In the genomic region with DNA sequence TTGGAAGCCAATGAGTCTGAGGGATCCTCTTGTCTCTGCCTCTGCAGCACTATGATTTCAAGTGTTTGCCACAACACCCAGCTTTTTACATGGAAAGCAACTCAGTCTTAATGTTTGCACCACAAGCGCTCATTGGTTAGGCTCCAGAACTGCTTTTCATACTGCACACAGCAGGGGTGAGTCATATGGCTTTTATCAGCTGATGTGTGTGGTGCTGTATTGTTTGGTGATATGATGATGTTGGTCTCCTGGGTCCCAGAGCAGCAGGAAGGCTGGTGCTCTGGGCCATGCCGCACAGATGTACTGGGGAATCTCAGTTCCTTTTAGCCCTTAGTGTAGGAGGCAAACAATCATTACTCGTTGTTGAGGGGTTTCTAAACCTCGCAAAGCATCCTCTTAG, we compare ENCODE assay signal across 34 mouse cellular contexts.
DNase-seq lines count a peak whose midpoint lies in the region; ATAC-seq lines count a peak whose summit lies in the region.
"Had no signal": no experiment of that assay in that cellular context is flagged by ENCODE, and none has a peak within 500 bp of the region (broad histone marks: within the 10 kb centered on the region; RNA-seq: fewer than 3 reads in every experiment).

No protein-coding gene starts in this region.

- H3K27me3 ChIP-seq in forebrain, embryonic 12.5 days = no peaks in the 10 kb centered on the region
- H3K27me3 ChIP-seq in forebrain, embryonic 16.5 days (replicated peaks; ENCODE audit: control insufficient read depth, insufficient read depth, low read length) = no peaks in the 10 kb centered on the region
- no peaks in the 10 kb centered on the region for H3K27me3 ChIP-seq in midbrain, embryonic 12.5 days
- H3K27me3 ChIP-seq in midbrain, embryonic 11.5 days (ENCODE audit: control insufficient read depth, insufficient read depth, low read length) = no peaks in the 10 kb centered on the region
- H3K27me3 ChIP-seq in midbrain, embryonic 15.5 days (replicated peaks) = no peaks in the 10 kb centered on the region
- H3K27me3 ChIP-seq: embryonic facial prominence, embryonic 13.5 days; limb, embryonic 15.5 days; liver, embryonic 13.5 days; Patski had no signal

- 91% methylated on average over 4 of the region's 4 CpGs for WGBS in forebrain, embryonic 12.5 days
- WGBS in forebrain, embryonic 16.5 days = 84% methylated on average over 4 of the region's 4 CpGs
- 79% methylated on average over 4 of the region's 4 CpGs for WGBS in midbrain, embryonic 12.5 days
- WGBS in midbrain, embryonic 11.5 days = 82% methylated on average over 4 of the region's 4 CpGs
- 64% methylated on average over 4 of the region's 4 CpGs for WGBS in midbrain, embryonic 15.5 days

- peaks cover 31% of the 10 kb centered on the region for H3K4me1 ChIP-seq in forebrain, embryonic 12.5 days
- H3K4me1 ChIP-seq in forebrain, embryonic 16.5 days (replicated peaks; ENCODE audit: control insufficient read depth, insufficient read depth, low read length) = peaks cover 4% of the 10 kb centered on the region; the same call in 1 of the 2 replicates
- peaks cover 35% of the 10 kb centered on the region for H3K4me1 ChIP-seq in midbrain, embryonic 12.5 days
- H3K4me1 ChIP-seq in midbrain, embryonic 11.5 days (ENCODE audit: control insufficient read depth, insufficient read depth, low read length) = 0 out of 2 replicates have a peak, but pooled peaks cover 9% of the 10 kb centered on the region
- H3K4me1 ChIP-seq in midbrain, embryonic 15.5 days = peaks cover 14% of the 10 kb centered on the region
- H3K4me1 ChIP-seq: liver, embryonic 13.5 days had no signal

- H3K36me3 ChIP-seq in forebrain, embryonic 12.5 days (replicated peaks) = no peaks in the 10 kb centered on the region
- no peaks in the 10 kb centered on the region for H3K36me3 ChIP-seq in forebrain, embryonic 16.5 days (ENCODE audit: control insufficient read depth, insufficient read depth)
- H3K36me3 ChIP-seq in midbrain, embryonic 12.5 days = no peaks in the 10 kb centered on the region
- H3K36me3 ChIP-seq in midbrain, embryonic 11.5 days (ENCODE audit: control insufficient read depth, insufficient read depth, low read length) = no peaks in the 10 kb centered on the region
- no peaks in the 10 kb centered on the region for H3K36me3 ChIP-seq in midbrain, embryonic 15.5 days (replicated peaks)
- H3K36me3 ChIP-seq: embryonic facial prominence, embryonic 13.5 days; forebrain, embryonic 10.5 days; limb, embryonic 15.5 days; liver, embryonic 13.5 days had no signal

- ATAC-seq in forebrain, embryonic 12.5 days (ENCODE audit: low FRiP score) = no peak
- no peak for ATAC-seq in forebrain, embryonic 16.5 days
- no peak for ATAC-seq in midbrain, embryonic 12.5 days (ENCODE audit: low FRiP score, low read depth)
- no peak for ATAC-seq in midbrain, embryonic 11.5 days (ENCODE audit: low FRiP score)
- no peak for ATAC-seq in midbrain, embryonic 15.5 days (replicated peaks)
- ATAC-seq: intestine, embryonic 16.5 days; Patski had no signal

- DNase-seq in midbrain, embryonic 11.5 days (ENCODE audit: low spot score, missing footprints) = no peak
- DNase-seq in A20 (ENCODE audit: low read depth, low spot score) = peak; percentile 44
- DNase-seq in gastrocnemius, postnatal 36 days = no peak
- DNase-seq in retina, embryonic 14.5 days (ENCODE audit: low spot score) = no peak
- DNase-seq: adrenal gland, postnatal 10 days; cerebellum, adult 18-20 months; cerebellum, postnatal 10 days; gastrocnemius, postnatal 25 days; heart, adult 18-20 months; heart, postnatal 36 days; kidney, adult 8-10 months; kidney, postnatal 4 days; layer of hippocampus, postnatal 36 days; left cerebral cortex, postnatal 4 days; liver, embryonic 13.5 days; lung, adult 2 months; lung, postnatal 10 days; right cerebral cortex, adult 18-20 months; spleen, adult 18-20 months; thymus, adult 18-20 months; thymus, postnatal 25 days had no signal

- H3K9ac ChIP-seq in forebrain, embryonic 12.5 days = no peak overlapping the region
- no peak overlapping the region for H3K9ac ChIP-seq in forebrain, embryonic 16.5 days (replicated peaks; ENCODE audit: low read depth, low read length)
- no peak overlapping the region for H3K9ac ChIP-seq in midbrain, embryonic 12.5 days (replicated peaks)
- H3K9ac ChIP-seq in midbrain, embryonic 11.5 days (ENCODE audit: low read length) = no peak overlapping the region
- no peak overlapping the region for H3K9ac ChIP-seq in midbrain, embryonic 15.5 days
- H3K9ac ChIP-seq: embryonic facial prominence, embryonic 13.5 days; limb, embryonic 15.5 days; liver, embryonic 13.5 days had no signal

- no peak overlapping the region for H3K4me2 ChIP-seq in forebrain, embryonic 12.5 days
- no peak overlapping the region for H3K4me2 ChIP-seq in forebrain, embryonic 16.5 days (ENCODE audit: low read length)
- H3K4me2 ChIP-seq in midbrain, embryonic 12.5 days (replicated peaks) = no peak overlapping the region
- no peak overlapping the region for H3K4me2 ChIP-seq in midbrain, embryonic 11.5 days
- no peak overlapping the region for H3K4me2 ChIP-seq in midbrain, embryonic 15.5 days
- H3K4me2 ChIP-seq: embryonic facial prominence, embryonic 13.5 days; heart, embryonic 11.5 days; limb, embryonic 15.5 days; liver, embryonic 13.5 days had no signal

- H3K9me3 ChIP-seq in forebrain, embryonic 12.5 days = no peaks in the 10 kb centered on the region
- no peaks in the 10 kb centered on the region for H3K9me3 ChIP-seq in forebrain, embryonic 16.5 days (ENCODE audit: control insufficient read depth, low read length)
- H3K9me3 ChIP-seq in midbrain, embryonic 12.5 days = no peaks in the 10 kb centered on the region
- H3K9me3 ChIP-seq in midbrain, embryonic 11.5 days (ENCODE audit: control insufficient read depth, low read length) = no peaks in the 10 kb centered on the region
- H3K9me3 ChIP-seq in midbrain, embryonic 15.5 days = no peaks in the 10 kb centered on the region
- H3K9me3 ChIP-seq: embryonic facial prominence, embryonic 13.5 days; forebrain, embryonic 10.5 days; limb, embryonic 15.5 days; liver, embryonic 13.5 days had no signal

- intact Hi-C loops in gastrocnemius, postnatal 36 days (cut with DNase I) = no loop called here

- no peak overlapping the region for H3K4me3 ChIP-seq in forebrain, embryonic 12.5 days (replicated peaks)
- no peak overlapping the region for H3K4me3 ChIP-seq in forebrain, embryonic 16.5 days (replicated peaks; ENCODE audit: low read length)
- H3K4me3 ChIP-seq in midbrain, embryonic 12.5 days = no peak overlapping the region
- H3K4me3 ChIP-seq in midbrain, embryonic 11.5 days (ENCODE audit: low read depth, low read length) = no peak overlapping the region
- no peak overlapping the region for H3K4me3 ChIP-seq in midbrain, embryonic 15.5 days
- H3K4me3 ChIP-seq: embryonic facial prominence, embryonic 13.5 days; forebrain, embryonic 10.5 days; limb, embryonic 15.5 days; liver, embryonic 13.5 days; myocyte had no signal

- H3K27ac ChIP-seq in forebrain, embryonic 12.5 days = 0 out of 2 replicates have a peak overlapping the region, but pooled peaks have one; percentile 19
- no peak overlapping the region for H3K27ac ChIP-seq in forebrain, embryonic 16.5 days (ENCODE audit: low read length)
- H3K27ac ChIP-seq in midbrain, embryonic 12.5 days (replicated peaks) = peak overlapping the region; percentile 42; the same call in 1 of the 2 replicates
- H3K27ac ChIP-seq in midbrain, embryonic 11.5 days (ENCODE audit: low read depth, low read length) = no peak overlapping the region
- H3K27ac ChIP-seq in midbrain, embryonic 15.5 days = peak overlapping the region; percentile 65
- H3K27ac ChIP-seq: embryonic facial prominence, embryonic 13.5 days; forebrain, embryonic 10.5 days; kidney, postnatal 0 days; limb, embryonic 15.5 days; liver, embryonic 13.5 days; stomach, postnatal 0 days had no signal

Comparison
In these comparisons a context has a peak if more than half of its experiments do, and no peak if none do; other contexts are left out.
1. H3K27ac ChIP-seq: peak in forebrain, embryonic 12.5 days (single experiment), midbrain, embryonic 12.5 days (single experiment) and midbrain, embryonic 15.5 days (single experiment); none in forebrain, embryonic 16.5 days (single experiment) and midbrain, embryonic 11.5 days (single experiment).